Comparison of ENCODE assay signal across 16 mouse cellular contexts in the genomic region with DNA sequence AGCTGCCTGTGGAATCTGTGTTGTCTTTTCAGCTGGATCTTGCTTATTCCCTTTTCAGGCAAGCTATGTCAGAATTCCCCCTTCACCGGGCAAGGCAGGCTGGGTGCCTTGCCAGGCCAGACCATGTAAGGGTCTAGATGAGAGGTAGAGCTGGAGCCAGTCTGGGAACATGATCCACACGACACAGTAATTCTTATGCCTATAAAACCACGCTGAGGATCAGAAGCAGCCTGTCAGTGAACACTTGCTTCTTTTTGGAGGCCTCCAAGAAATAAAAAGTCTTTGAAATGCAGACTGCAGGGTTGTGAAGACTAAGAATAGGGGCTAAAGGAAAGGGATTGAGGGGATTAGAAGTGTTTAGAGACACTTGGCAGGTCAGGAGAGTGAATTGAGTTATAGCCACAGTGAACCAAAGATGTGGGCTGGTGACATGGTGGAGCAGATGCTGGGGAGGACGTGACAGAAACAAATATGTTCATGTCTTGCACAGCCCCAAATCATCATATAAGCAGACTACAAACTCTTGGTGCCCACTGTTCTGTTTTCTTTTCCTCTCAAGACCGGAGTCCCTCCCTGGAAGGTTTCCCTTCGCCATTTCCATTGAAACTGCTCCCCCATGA. TPM values are rescaled to one million over a fixed set of nuclear protein-coding genes. Genes with fewer than 3 reads are reported as not detected.
A peak's percentile ranks its signal among the peaks of the same experiment; 100 is the strongest.
DNase-seq lines count a peak whose midpoint lies in the region; ATAC-seq and TF ChIP-seq lines count a peak whose summit lies in the region.
"Had no signal": no experiment of that assay in that cellular context is flagged by ENCODE, and none has a peak within 500 bp of the region (broad histone marks: within the 10 kb centered on the region; RNA-seq: fewer than 3 reads in every experiment).

No protein-coding gene starts in this region.

- no peak for TF ChIP-seq POLR2A in testis, adult 2 months (IDR thresholded peaks at IDR 0.05; ENCODE audit: control insufficient read depth, low read depth, low read length)

- no peak overlapping the region for H3K4me2 ChIP-seq in forebrain, embryonic 16.5 days (ENCODE audit: low read length)
- H3K4me2 ChIP-seq in forebrain, embryonic 12.5 days = no peak overlapping the region
- 0 out of 2 replicates have a peak overlapping the region, but pooled peaks have one; percentile 8 for H3K4me2 ChIP-seq in heart, postnatal 0 days (ENCODE audit: low read depth, low read length)
- H3K4me2 ChIP-seq: neural tube, embryonic 13.5 days had no signal

- no peak overlapping the region for H3K9ac ChIP-seq in forebrain, embryonic 16.5 days (replicated peaks; ENCODE audit: low read depth, low read length)
- no peak overlapping the region for H3K9ac ChIP-seq in forebrain, embryonic 12.5 days
- H3K9ac ChIP-seq in heart, postnatal 0 days (replicated peaks; ENCODE audit: low read depth, low read length) = no peak overlapping the region
- H3K9ac ChIP-seq: neural tube, embryonic 13.5 days had no signal

- peak overlapping the region; percentile 33; the same call in 1 of the 2 replicates for H3K27ac ChIP-seq in forebrain, embryonic 16.5 days (ENCODE audit: low read length)
- no peak overlapping the region for H3K27ac ChIP-seq in forebrain, embryonic 12.5 days
- H3K27ac ChIP-seq in heart, postnatal 0 days (ENCODE audit: low read depth) = peak overlapping the region; percentile 93
- peak overlapping the region; percentile 70 for H3K27ac ChIP-seq in testis, adult 2 months (ENCODE audit: control insufficient read depth, insufficient read depth, low read depth, low read length)
- H3K27ac ChIP-seq: left cerebral cortex, adult 2 months; neural tube, embryonic 13.5 days had no signal

- peaks cover 5% of the 10 kb centered on the region for H3K4me1 ChIP-seq in forebrain, embryonic 16.5 days (replicated peaks; ENCODE audit: control insufficient read depth, insufficient read depth, low read length)
- peaks cover 5% of the 10 kb centered on the region; the same call in 1 of the 2 replicates for H3K4me1 ChIP-seq in forebrain, embryonic 12.5 days
- H3K4me1 ChIP-seq in heart, postnatal 0 days (ENCODE audit: control insufficient read depth, insufficient read depth) = no peaks in the 10 kb centered on the region
- H3K4me1 ChIP-seq in testis, adult 2 months (ENCODE audit: control insufficient read depth, insufficient read depth, low read length) = no peaks in the 10 kb centered on the region; the same call in 1 of the 2 replicates
- H3K4me1 ChIP-seq: neural tube, embryonic 13.5 days had no signal

- H3K27me3 ChIP-seq in forebrain, embryonic 16.5 days (replicated peaks; ENCODE audit: control insufficient read depth, insufficient read depth, low read length) = no peaks in the 10 kb centered on the region
- H3K27me3 ChIP-seq in forebrain, embryonic 12.5 days = no peaks in the 10 kb centered on the region
- no peaks in the 10 kb centered on the region for H3K27me3 ChIP-seq in heart, postnatal 0 days (ENCODE audit: control insufficient read depth, insufficient read depth, low read length)
- no peaks in the 10 kb centered on the region for H3K27me3 ChIP-seq in testis, adult 2 months (ENCODE audit: control insufficient read depth, insufficient read depth, low read length)
- H3K27me3 ChIP-seq: neural tube, embryonic 13.5 days had no signal

- H3K9me3 ChIP-seq in forebrain, embryonic 16.5 days (ENCODE audit: control insufficient read depth, low read length) = no peaks in the 10 kb centered on the region
- no peaks in the 10 kb centered on the region for H3K9me3 ChIP-seq in forebrain, embryonic 12.5 days
- H3K9me3 ChIP-seq in heart, postnatal 0 days (replicated peaks; ENCODE audit: control insufficient read depth, low read length) = no peaks in the 10 kb centered on the region
- H3K9me3 ChIP-seq: neural tube, embryonic 13.5 days had no signal

- WGBS in forebrain, embryonic 16.5 days = 56% methylated on average over 6 of the region's 6 CpGs
- WGBS in forebrain, embryonic 12.5 days = 52% methylated on average over 6 of the region's 6 CpGs
- 45% methylated on average over 6 of the region's 6 CpGs for WGBS in heart, postnatal 0 days

- peaks cover 25% of the 10 kb centered on the region for H3K36me3 ChIP-seq in forebrain, embryonic 16.5 days (ENCODE audit: control insufficient read depth, insufficient read depth)
- peaks cover 43% of the 10 kb centered on the region for H3K36me3 ChIP-seq in forebrain, embryonic 12.5 days (replicated peaks)
- H3K36me3 ChIP-seq in heart, postnatal 0 days (replicated peaks; ENCODE audit: control insufficient read depth, insufficient read depth, low read length) = peaks cover 34% of the 10 kb centered on the region
- no peaks in the 10 kb centered on the region; the same call in 1 of the 2 replicates for H3K36me3 ChIP-seq in testis, adult 2 months (ENCODE audit: control insufficient read depth, insufficient read depth, low read length)

- peak; percentile 63 for DNase-seq in heart, postnatal 0 days (ENCODE audit: low spot score)
- no peak for DNase-seq in heart, adult 9 months (ENCODE audit: low spot score in 2 of 2)
- no peak for DNase-seq in testis, postnatal 14 days (ENCODE audit: low spot score)
- DNase-seq in embryo, embryonic 11 days = no peak
- DNase-seq in urinary bladder, postnatal 25 days (ENCODE audit: low spot score) = no peak
- DNase-seq: adrenal gland, postnatal 14 days; cerebellum, adult 11 months; lung, postnatal 14 days; thymus, postnatal 25 days had no signal

- TF ChIP-seq CTCF in heart, postnatal 0 days (IDR thresholded peaks at IDR 0.05; ENCODE audit: low read depth) = no peak
- TF ChIP-seq CTCF in testis, adult 2 months (IDR thresholded peaks at IDR 0.05; ENCODE audit: control insufficient read depth, insufficient read depth, insufficient replicate concordance, low read depth, low read length) = no peak

- H3K4me3 ChIP-seq in forebrain, embryonic 16.5 days (replicated peaks; ENCODE audit: low read length) = no peak overlapping the region
- H3K4me3 ChIP-seq in forebrain, embryonic 12.5 days (replicated peaks) = no peak overlapping the region
- no peak overlapping the region for H3K4me3 ChIP-seq in heart, postnatal 0 days (ENCODE audit: low read depth, low read length)
- no peak overlapping the region for H3K4me3 ChIP-seq in testis, adult 2 months (ENCODE audit: control insufficient read depth, low read depth, low read length)
- H3K4me3 ChIP-seq: left cerebral cortex, adult 2 months; neural tube, embryonic 13.5 days had no signal

- no peak for TF ChIP-seq EP300 in heart, postnatal 0 days (IDR thresholded peaks at IDR 0.05; ENCODE audit: low read depth)

- ATAC-seq in forebrain, embryonic 16.5 days = no peak
- no peak for ATAC-seq in forebrain, embryonic 12.5 days (ENCODE audit: low FRiP score)
- ATAC-seq in heart, postnatal 0 days (ENCODE audit: insufficient read depth, low read depth) = peak; percentile 78
- ATAC-seq: hindbrain, embryonic 16.5 days; midbrain, embryonic 16.5 days had no signal

RNA-seq across cellular contexts. Expression of gene Sorbs1, which starts 36.0 kb away (rescaled TPM):
- 112 and 128 TPM in 2 replicates for polyA plus RNA-seq in forebrain, embryonic 16.5 days (2015; fragmentation: Nextera tagmentation; extraction: Ambion mirVana)
- polyA plus RNA-seq in forebrain, embryonic 12.5 days (2016; fragmentation: Nextera tagmentation; extraction: Ambion mirVana) = 66.8 and 69.3 TPM in 2 replicates
- 77.7 and 140 TPM in 2 replicates for total RNA-seq in heart, postnatal 0 days (2014; rRNA removed; ENCODE audit: low replicate concordance)
- 153 and 159 TPM in 2 replicates for polyA plus RNA-seq in heart, postnatal 0 days (2015; fragmentation: Nextera tagmentation; extraction: Ambion mirVana)
- polyA plus RNA-seq in testis, adult 2 months (2012; rRNA removed) = 12.9 and 13.0 TPM in 2 replicates

RNA-seq across cellular contexts. Expression of gene Aldh18a1, which starts 38.6 kb away (rescaled TPM):
- polyA plus RNA-seq in forebrain, embryonic 16.5 days (2015; fragmentation: Nextera tagmentation; extraction: Ambion mirVana) = 83.4 and 85.1 TPM in 2 replicates
- polyA plus RNA-seq in forebrain, embryonic 12.5 days (2016; fragmentation: Nextera tagmentation; extraction: Ambion mirVana) = 98.5 and 107 TPM in 2 replicates
- total RNA-seq in heart, postnatal 0 days (2014; rRNA removed; ENCODE audit: low replicate concordance) = 41.3 and 42.8 TPM in 2 replicates
- polyA plus RNA-seq in heart, postnatal 0 days (2015; fragmentation: Nextera tagmentation; extraction: Ambion mirVana) = 20.6 and 20.9 TPM in 2 replicates
- 4.3 and 4.8 TPM in 2 replicates for polyA plus RNA-seq in testis, adult 2 months (2012; rRNA removed)
